Mouse (Mus musculus) lung, adult 2 months (tissue): ENCODE results near the gene Tpm1. TPM values are rescaled to one million over a fixed set of nuclear protein-coding genes. Genes with fewer than 3 reads are reported as not detected.

Experiments used
- DNase-seq: peaks from one replicate; pipeline ENCODE4 v3.0.0; 2022
- H3K4me1 ChIP-seq: fragments of 200-500 bp; 2 replicates; pipeline ENCODE4 v1.6.1; 2011; ENCODE audit warnings: low read length; ENCODE audit not compliant: control insufficient read depth, insufficient read depth
- H3K4me3 ChIP-seq: fragments of 200-500 bp; replicated peaks from 2 replicates; pipeline ENCODE3; 2011; ENCODE audit warnings: low read depth, mild to moderate bottlenecking, control low read depth, low read length; ENCODE audit errors: extremely low read depth
- CTCF ChIP-seq: fragments of 200-500 bp; IDR thresholded peaks from 2 replicates; pipeline ENCODE4 v1.5.1; 2011; ENCODE audit warnings: mild to moderate bottlenecking, low read length, control low read depth; ENCODE audit not compliant: insufficient read depth
- POLR2A ChIP-seq: fragments of 200-500 bp; IDR thresholded peaks from 2 replicates; pipeline ENCODE4 v1.6.1; 2011; ENCODE audit warnings: low read depth, mild to moderate bottlenecking, control low read depth, low read length, borderline replicate concordance; ENCODE audit errors: extremely low read depth
- WGBS: fragments of 180-500 bp; shearing (Covaris S2); methylation state at CpG from one replicate; pipeline ENCODE4 v1.1.7; 2018; 5-methylcytosine and 5-hydroxymethylcytosine counted together
- polyA plus RNA-seq: library from polyadenylated mRNA; depleted of rRNA; stranded (reverse); fragments of >200 nt; gene quantifications from 2 replicates; pipeline ENCODE4 v1.2.3, GENCODE M21; 2012; rRNA removed

The Tpm1 gene
- polyA plus RNA-seq, 1 experiment = 359 TPM

- 77% methylated on average over 1 of the region's 1 CpGs for WGBS
- TF ChIP-seq POLR2A = no peak
- TF ChIP-seq CTCF = no peak
- Histone ChIP-seq H3K4me1 (peaks cover 2% of the 10 kb centered on the region; the same call in 1 of the 2 replicates), H3K4me3 (no peak overlapping the region)
- DNase-seq = no peak
These were observed 71.2 kb downstream of the Tpm1 start for GRCm38 (mm10) chr9:66977982-66978381.

GRCm38 (mm10) chr9:66977121-66977520 lies 72.1 kb downstream of the Tpm1 start:
- DNase-seq = no peak
- no peak overlapping the region for H3K4me3 ChIP-seq
- peaks cover 2% of the 10 kb centered on the region; the same call in 1 of the 2 replicates for H3K4me1 ChIP-seq
- no peak for TF ChIP-seq CTCF
- WGBS = 66% methylated on average over 5 of the region's 5 CpGs

GRCm38 (mm10) chr9:66975239-66975645 lies 74.0 kb downstream of the Tpm1 start, which contains the start of gene Lactb:
TSS of gene Lactb (minus strand) at chr9:66975484.
- peak within 1 kb of the TSS; percentile 65 for H3K4me3 ChIP-seq
- DNase-seq = peak; percentile 91
- TF ChIP-seq POLR2A (peak; percentile 26; the same call in 1 of the 2 replicates), CTCF (no peak)

GRCm38 (mm10) chr9:66974721-66975225 lies 74.4 kb downstream of the Tpm1 start:
- no peak for TF ChIP-seq CTCF
- TF ChIP-seq POLR2A = 0 out of 2 replicates have a peak, but pooled peaks have one; percentile 24
- H3K4me1 ChIP-seq = peaks cover 2% of the 10 kb centered on the region; the same call in 1 of the 2 replicates
- H3K4me3 ChIP-seq = peak overlapping the region; percentile 65
- peak; percentile 74 for DNase-seq
- under 1% methylated on average over 41 of the region's 41 CpGs for WGBS

More at GRCm38 (mm10) chr9:66975239-66975645, 74.0 kb downstream of the Tpm1 start, which contains the start of gene Lactb:
- under 1% methylated on average over 32 of the region's 32 CpGs for WGBS
- H3K4me1 ChIP-seq = peaks cover 2% of the 10 kb centered on the region; the same call in 1 of the 2 replicates

Other genes starting within 250 kb of the Tpm1 start
- gene Aph1c, start 214.7 kb downstream of the Tpm1 start, polyA plus RNA-seq = 1.6 and 4.6 TPM in 2 replicates
- gene Rab8b, start 129.7 kb downstream of the Tpm1 start, polyA plus RNA-seq = 11.9 and 19.2 TPM in 2 replicates
- 31.1 and 36.3 TPM in 2 replicates for gene Rps27l, start 103.3 kb downstream of the Tpm1 start, polyA plus RNA-seq
- gene Lactb, start 73.9 kb downstream of the Tpm1 start, polyA plus RNA-seq = 7.4 and 10.9 TPM in 2 replicates